Mouse (Mus musculus): ENCODE measurements around the gene Fxyd5. TPM values are rescaled to one million over a fixed set of nuclear protein-coding genes. Genes with fewer than 3 reads are reported as not detected.

The Fxyd5 gene
- 19.0 and 24.4 TPM in 2 replicates for polyA plus RNA-seq (2015; fragmentation: Nextera tagmentation; extraction: Ambion mirVana)

- Histone ChIP-seq H3K4me3 (ENCODE audit: low read depth, low read length) (peak within 1 kb of the TSS; percentile 12), H3K9ac (ENCODE audit: low read depth, low read length) (peak within 1 kb of the TSS; percentile 40; the same call in 1 of the 2 replicates), H3K9me3 (replicated peaks; ENCODE audit: control insufficient read depth, low read length, poor library complexity, severe bottlenecking) (no peaks in the 10 kb centered on the region), H3K36me3 (ENCODE audit: control insufficient read depth, insufficient read depth, low read length) (no peaks in the 10 kb centered on the region), H3K27me3 (ENCODE audit: control insufficient read depth, insufficient read depth, low read depth, low read length) (peaks cover 34% of the 10 kb centered on the region), H3K27ac (ENCODE audit: low read length) (no peak within 1 kb of the TSS), H3K4me2 (ENCODE audit: low read length) (peak within 1 kb of the TSS; percentile 34), H3K4me1 (ENCODE audit: control insufficient read depth, insufficient read depth, low read length) (no peaks in the 10 kb centered on the region)
- WGBS = 45% methylated on average over 10 of the region's 10 CpGs
- ATAC-seq = no peak
Observed at GRCm38 (mm10) chr7:31042431-31042910, at the start of gene Fxyd5. Gene Fxyd5, minus strand, starts transcription at chr7:31042481.

DNA sequence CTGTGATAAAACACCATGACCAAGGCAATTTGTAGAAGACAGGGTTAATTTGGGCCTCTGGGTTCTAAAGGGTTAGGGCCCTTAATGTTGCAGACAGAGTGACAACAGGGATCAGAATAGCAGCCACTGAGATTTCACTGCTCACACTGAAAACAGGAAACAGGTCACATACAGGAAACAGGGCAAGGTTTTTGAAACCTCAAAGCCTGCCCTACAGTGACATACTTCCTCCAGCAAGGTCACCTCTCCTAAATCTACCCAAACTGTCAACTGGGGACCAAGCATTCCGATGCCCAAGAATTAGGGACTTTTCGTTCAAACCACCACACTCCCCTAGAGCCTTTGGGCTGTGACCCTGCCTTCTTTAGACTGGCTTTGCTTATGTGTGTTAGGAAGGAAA, 47.4 kb upstream of the Fxyd5 start:
- H3K4me1 ChIP-seq (ENCODE audit: control insufficient read depth, insufficient read depth, low read length) = no peaks in the 10 kb centered on the region
- H3K4me2 ChIP-seq (ENCODE audit: low read length) = no peak overlapping the region
- no peak overlapping the region for H3K27ac ChIP-seq (ENCODE audit: low read length)
- no peak for ATAC-seq
- no peaks in the 10 kb centered on the region for H3K9me3 ChIP-seq (replicated peaks; ENCODE audit: control insufficient read depth, low read length, poor library complexity, severe bottlenecking)
- H3K36me3 ChIP-seq (ENCODE audit: control insufficient read depth, insufficient read depth, low read length) = no peaks in the 10 kb centered on the region
- H3K27me3 ChIP-seq (ENCODE audit: control insufficient read depth, insufficient read depth, low read depth, low read length) = no peaks in the 10 kb centered on the region
- WGBS = 83% methylated on average over 2 of the region's 2 CpGs
- H3K9ac ChIP-seq (ENCODE audit: low read depth, low read length) = no peak overlapping the region
- H3K4me3 ChIP-seq (ENCODE audit: low read depth, low read length) = no peak overlapping the region

DNA sequence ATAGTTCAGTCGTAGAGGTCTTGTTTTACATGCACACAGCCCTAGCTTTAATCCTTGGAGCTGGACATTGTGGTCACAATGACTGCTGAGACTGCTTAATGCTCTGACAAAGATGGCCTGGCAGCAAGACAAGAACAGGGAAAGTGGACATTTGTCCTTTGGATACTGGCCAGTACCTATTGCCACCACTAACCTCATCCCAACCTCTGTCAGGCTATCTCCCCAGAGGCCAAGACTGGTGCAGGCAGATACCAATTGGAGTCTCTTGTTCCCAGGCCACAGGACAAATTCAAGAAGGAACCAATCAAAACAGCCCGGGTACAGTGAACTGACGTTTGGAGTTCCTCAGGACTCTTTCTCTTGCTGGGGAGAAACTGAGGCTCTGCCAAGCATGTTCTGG, 45.9 kb upstream of the Fxyd5 start:
- ATAC-seq = no peak
- H3K27ac ChIP-seq (ENCODE audit: low read length) = no peak overlapping the region
- H3K4me1 ChIP-seq (ENCODE audit: control insufficient read depth, insufficient read depth, low read length) = no peaks in the 10 kb centered on the region
- H3K4me2 ChIP-seq (ENCODE audit: low read length) = no peak overlapping the region
- H3K4me3 ChIP-seq (ENCODE audit: low read depth, low read length) = no peak overlapping the region
- no peaks in the 10 kb centered on the region for H3K9me3 ChIP-seq (replicated peaks; ENCODE audit: control insufficient read depth, low read length, poor library complexity, severe bottlenecking)
- WGBS = 55% methylated on average over 3 of the region's 3 CpGs
- H3K27me3 ChIP-seq (ENCODE audit: control insufficient read depth, insufficient read depth, low read depth, low read length) = no peaks in the 10 kb centered on the region
- H3K9ac ChIP-seq (ENCODE audit: low read depth, low read length) = no peak overlapping the region
- H3K36me3 ChIP-seq (ENCODE audit: control insufficient read depth, insufficient read depth, low read length) = no peaks in the 10 kb centered on the region

GRCm38 (mm10) chr7:31087262-31087661, 45.0 kb upstream of the Fxyd5 start:
- Histone ChIP-seq H3K27me3 (ENCODE audit: control insufficient read depth, insufficient read depth, low read depth, low read length) (no peaks in the 10 kb centered on the region), H3K27ac (ENCODE audit: low read length) (no peak overlapping the region), H3K4me1 (ENCODE audit: control insufficient read depth, insufficient read depth, low read length) (no peaks in the 10 kb centered on the region), H3K36me3 (ENCODE audit: control insufficient read depth, insufficient read depth, low read length) (no peaks in the 10 kb centered on the region), H3K4me3 (ENCODE audit: low read depth, low read length) (no peak overlapping the region), H3K9ac (ENCODE audit: low read depth, low read length) (no peak overlapping the region), H3K4me2 (ENCODE audit: low read length) (no peak overlapping the region), H3K9me3 (replicated peaks; ENCODE audit: control insufficient read depth, low read length, poor library complexity, severe bottlenecking) (no peaks in the 10 kb centered on the region)
- WGBS = 83% methylated on average over 2 of the region's 2 CpGs
- ATAC-seq = no peak

DNA sequence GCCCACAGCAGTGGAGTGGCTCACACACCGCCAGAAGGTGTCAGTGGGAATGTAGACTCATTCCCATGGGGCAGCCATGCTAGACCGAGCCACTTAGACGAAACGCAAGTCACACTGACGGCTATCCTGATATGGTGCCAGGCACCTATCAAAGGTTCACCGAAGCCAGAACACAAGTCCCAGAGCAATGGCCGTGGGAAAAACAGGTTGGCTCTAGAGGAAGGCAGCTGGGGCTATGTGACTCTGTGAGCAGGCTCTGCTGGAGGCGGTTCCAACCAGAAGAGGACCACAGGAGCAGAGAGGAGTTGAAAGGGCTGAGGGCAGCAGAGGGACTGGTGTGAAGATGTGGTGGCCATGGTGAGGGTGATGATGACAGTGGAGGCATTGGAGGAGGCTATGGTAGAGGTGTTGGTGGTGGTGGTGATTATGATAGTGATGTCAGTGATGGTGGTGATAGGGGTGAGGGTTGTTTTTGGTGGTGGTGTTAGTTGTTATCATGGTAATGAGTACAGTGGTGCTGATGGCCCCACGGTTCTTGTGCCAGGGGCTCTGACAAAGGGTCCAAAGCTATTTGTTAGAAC, 44.0 kb upstream of the Fxyd5 start:
- H3K36me3 ChIP-seq (ENCODE audit: control insufficient read depth, insufficient read depth, low read length) = no peaks in the 10 kb centered on the region
- H3K4me3 ChIP-seq (ENCODE audit: low read depth, low read length) = no peak overlapping the region
- H3K4me1 ChIP-seq (ENCODE audit: control insufficient read depth, insufficient read depth, low read length) = no peaks in the 10 kb centered on the region
- H3K4me2 ChIP-seq (ENCODE audit: low read length) = no peak overlapping the region
- ATAC-seq = no peak
- H3K27ac ChIP-seq (ENCODE audit: low read length) = no peak overlapping the region
- no peaks in the 10 kb centered on the region for H3K27me3 ChIP-seq (ENCODE audit: control insufficient read depth, insufficient read depth, low read depth, low read length)
- no peaks in the 10 kb centered on the region for H3K9me3 ChIP-seq (replicated peaks; ENCODE audit: control insufficient read depth, low read length, poor library complexity, severe bottlenecking)
- no peak overlapping the region for H3K9ac ChIP-seq (ENCODE audit: low read depth, low read length)
- WGBS = 95% methylated on average over 9 of the region's 9 CpGs

GRCm38 (mm10) chr7:31085171-31085570, 42.9 kb upstream of the Fxyd5 start:
- Histone ChIP-seq H3K27me3 (ENCODE audit: control insufficient read depth, insufficient read depth, low read depth, low read length) (no peaks in the 10 kb centered on the region), H3K36me3 (ENCODE audit: control insufficient read depth, insufficient read depth, low read length) (no peaks in the 10 kb centered on the region), H3K4me1 (ENCODE audit: control insufficient read depth, insufficient read depth, low read length) (no peaks in the 10 kb centered on the region), H3K9ac (ENCODE audit: low read depth, low read length) (no peak overlapping the region), H3K4me3 (ENCODE audit: low read depth, low read length) (no peak overlapping the region), H3K4me2 (ENCODE audit: low read length) (no peak overlapping the region), H3K9me3 (replicated peaks; ENCODE audit: control insufficient read depth, low read length, poor library complexity, severe bottlenecking) (no peaks in the 10 kb centered on the region), H3K27ac (ENCODE audit: low read length) (no peak overlapping the region)
- no peak for ATAC-seq
- 20% methylated on average over 3 of the region's 3 CpGs for whole genome bisulfite sequencing

- Histone ChIP-seq H3K9me3 (replicated peaks; ENCODE audit: control insufficient read depth, low read length, poor library complexity, severe bottlenecking) (no peaks in the 10 kb centered on the region), H3K36me3 (ENCODE audit: control insufficient read depth, insufficient read depth, low read length) (no peaks in the 10 kb centered on the region), H3K4me1 (ENCODE audit: control insufficient read depth, insufficient read depth, low read length) (no peaks in the 10 kb centered on the region), H3K4me3 (ENCODE audit: low read depth, low read length) (no peak overlapping the region), H3K4me2 (ENCODE audit: low read length) (no peak overlapping the region), H3K9ac (ENCODE audit: low read depth, low read length) (no peak overlapping the region), H3K27ac (ENCODE audit: low read length) (no peak overlapping the region), H3K27me3 (ENCODE audit: control insufficient read depth, insufficient read depth, low read depth, low read length) (no peaks in the 10 kb centered on the region)
- ATAC-seq = no peak
- 50% methylated on average over 9 of the region's 9 CpGs for WGBS
Observed at GRCm38 (mm10) chr7:31084140-31084539, 41.9 kb upstream of the Fxyd5 start.

DNA sequence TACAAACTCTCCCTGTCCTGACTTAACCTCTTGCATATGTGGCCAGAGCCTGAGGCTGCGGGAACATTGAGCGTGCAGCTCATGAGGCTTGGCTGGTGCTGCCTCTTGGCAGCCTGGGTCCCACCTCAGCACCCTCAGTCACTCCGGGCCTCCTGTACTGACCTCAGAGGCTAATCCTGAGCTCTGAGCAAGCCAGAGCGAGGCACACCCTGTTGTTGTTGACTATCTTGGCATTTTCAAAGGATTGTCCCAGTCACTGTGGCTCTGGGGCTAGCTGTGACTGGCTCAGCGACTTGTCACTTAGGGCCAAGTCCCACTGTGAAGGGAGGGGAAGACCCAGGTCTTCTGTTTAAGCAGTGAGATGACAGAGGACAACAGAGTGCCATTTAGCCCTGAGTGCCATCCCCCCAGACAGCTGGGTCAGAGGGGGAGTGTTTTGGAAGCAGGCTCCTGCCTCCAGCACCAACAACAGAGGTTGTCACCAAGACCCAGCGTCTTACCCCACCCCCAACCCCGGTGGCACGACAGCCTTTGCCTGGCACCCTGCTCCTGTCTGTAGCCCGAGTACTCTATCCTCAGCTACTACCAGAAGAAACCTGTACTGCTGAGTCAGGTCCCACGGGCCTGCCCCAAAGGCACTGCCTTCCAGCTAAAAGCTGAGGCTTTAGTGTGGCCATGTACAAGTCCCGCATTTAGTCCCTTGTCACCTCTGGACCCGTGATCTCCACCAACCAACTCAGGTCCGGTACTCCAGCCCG, 40.7 kb upstream of the Fxyd5 start:
- H3K4me2 ChIP-seq (ENCODE audit: low read length) = no peak overlapping the region
- H3K9me3 ChIP-seq (replicated peaks; ENCODE audit: control insufficient read depth, low read length, poor library complexity, severe bottlenecking) = no peaks in the 10 kb centered on the region
- no peaks in the 10 kb centered on the region for H3K36me3 ChIP-seq (ENCODE audit: control insufficient read depth, insufficient read depth, low read length)
- no peak overlapping the region for H3K27ac ChIP-seq (ENCODE audit: low read length)
- no peak overlapping the region for H3K4me3 ChIP-seq (ENCODE audit: low read depth, low read length)
- 57% methylated on average over 14 of the region's 14 CpGs for WGBS
- no peak overlapping the region for H3K9ac ChIP-seq (ENCODE audit: low read depth, low read length)
- no peak for ATAC-seq
- H3K27me3 ChIP-seq (ENCODE audit: control insufficient read depth, insufficient read depth, low read depth, low read length) = no peaks in the 10 kb centered on the region
- no peaks in the 10 kb centered on the region for H3K4me1 ChIP-seq (ENCODE audit: control insufficient read depth, insufficient read depth, low read length)

DNA sequence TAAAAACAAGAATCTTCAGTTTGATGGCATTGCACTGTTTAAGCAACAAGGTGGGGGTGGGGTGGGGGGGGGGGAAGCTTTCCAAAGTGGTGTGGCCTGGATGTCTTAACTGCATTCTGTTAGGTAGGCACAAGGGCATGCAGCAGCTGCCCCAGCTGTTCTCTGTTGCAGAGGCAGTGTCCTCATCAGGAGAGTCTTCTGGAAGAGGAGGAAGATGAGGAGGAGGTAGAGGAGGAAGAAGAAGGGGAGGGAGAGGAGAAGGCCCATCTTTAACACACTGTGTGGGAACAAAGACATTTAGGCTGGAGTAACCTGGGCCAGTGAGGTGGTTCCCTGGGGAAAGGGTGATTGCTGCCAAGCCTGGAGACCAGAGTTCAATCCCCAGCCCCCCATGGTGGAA, 39.8 kb upstream of the Fxyd5 start:
- ATAC-seq = no peak
- Histone ChIP-seq H3K4me3 (ENCODE audit: low read depth, low read length) (no peak overlapping the region), H3K4me2 (ENCODE audit: low read length) (no peak overlapping the region), H3K27me3 (ENCODE audit: control insufficient read depth, insufficient read depth, low read depth, low read length) (no peaks in the 10 kb centered on the region), H3K27ac (ENCODE audit: low read length) (no peak overlapping the region), H3K9ac (ENCODE audit: low read depth, low read length) (no peak overlapping the region), H3K36me3 (ENCODE audit: control insufficient read depth, insufficient read depth, low read length) (no peaks in the 10 kb centered on the region), H3K9me3 (replicated peaks; ENCODE audit: control insufficient read depth, low read length, poor library complexity, severe bottlenecking) (no peaks in the 10 kb centered on the region), H3K4me1 (ENCODE audit: control insufficient read depth, insufficient read depth, low read length) (no peaks in the 10 kb centered on the region)
